Mouse (Mus musculus): Measurements from ENCODE around the gene E130116L18Rik.
"Not testable (repeated sequence)": the region's sequence is repeated elsewhere in the genome, so short reads cannot be mapped to it uniquely, and the experiment has no call there.

The E130116L18Rik gene

GRCm38 (mm10) chr5:25181004-25181531 is 41.9 kb downstream of the E130116L18Rik start, which contains the start of gene Galntl5:
Gene Galntl5 (plus strand): TSS chr5:25181460.
- DNase-seq (ENCODE audit: low spot score) = no peak

- no peak for DNase-seq (ENCODE audit: low spot score)
Measured at GRCm38 (mm10) chr5:25179936-25180488, 42.9 kb downstream of the E130116L18Rik start.

- no peak for DNase-seq (ENCODE audit: low spot score)
Measured at GRCm38 (mm10) chr5:25179284-25179683, 43.7 kb downstream of the E130116L18Rik start.

DNA sequence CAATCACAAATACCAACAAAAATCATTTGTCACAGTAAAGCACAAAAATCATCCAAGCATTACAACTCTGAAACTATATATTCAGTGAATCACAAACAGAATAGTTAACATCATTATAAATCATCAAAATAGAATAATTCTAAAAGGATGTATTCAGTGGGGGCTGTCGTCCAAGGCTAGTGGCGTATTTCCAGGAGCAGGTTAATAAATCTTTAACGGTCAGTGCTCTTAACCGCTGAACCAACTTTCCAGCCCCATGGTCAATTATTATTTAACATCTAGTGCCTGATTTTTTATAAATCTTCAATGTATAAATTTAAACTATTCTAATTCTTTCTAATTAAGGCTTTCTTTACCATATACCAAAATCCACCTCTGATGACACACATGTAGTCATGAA is 44.4 kb downstream of the E130116L18Rik start:
- DNase-seq (ENCODE audit: low spot score) = not testable (repeated sequence)

DNA sequence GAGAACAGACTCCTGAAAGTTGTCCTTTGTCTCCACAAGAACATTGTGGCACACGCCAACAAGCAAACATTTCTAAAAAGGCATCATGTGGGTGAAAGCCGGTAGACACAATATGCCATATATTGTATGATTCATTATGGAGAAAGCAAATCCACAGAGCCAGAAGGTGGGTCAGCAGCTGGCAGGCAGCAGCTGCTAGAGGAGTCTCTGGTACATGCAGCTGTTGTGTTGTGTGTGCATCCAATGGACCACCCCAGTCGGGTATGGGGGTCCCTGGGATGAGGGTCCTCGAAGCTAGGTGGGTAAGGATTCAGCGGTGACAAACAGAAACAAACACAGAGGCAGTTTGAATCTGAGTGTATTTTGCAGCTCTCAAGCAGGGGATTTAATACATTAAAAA is 45.0 kb downstream of the E130116L18Rik start:
- DNase-seq (ENCODE audit: low spot score) = not testable (repeated sequence)

All from testis, postnatal 14 days (tissue).